Mouse (Mus musculus) ES-Bruce4 (cell line): ENCODE measurements at regions not wholly inside any gene's neighbourhood (a gene's known extent, or its start where the extent isn't known, plus 50 kb on each side); places are given as distances from the start of the nearest gene placed in this dataset.

Experiments
- H3K27ac ChIP-seq: 2 replicates; pipeline ENCODE4 v1.5.1; 2012; ENCODE audit warnings: low read length, inconsistent platforms; ENCODE audit not compliant: insufficient read depth
- H3K27me3 ChIP-seq: 2 replicates; pipeline ENCODE4 v1.6.1; 2012; ENCODE audit warnings: mild to moderate bottlenecking, low read length, inconsistent platforms; ENCODE audit not compliant: control insufficient read depth, poor library complexity, insufficient read depth, severe bottlenecking
- H3K36me3 ChIP-seq: 2 replicates; pipeline ENCODE4 v1.6.1; 2012; ENCODE audit warnings: inconsistent platforms, mild to moderate bottlenecking, low read length, moderate library complexity; ENCODE audit not compliant: control insufficient read depth, poor library complexity, insufficient read depth, severe bottlenecking
- H3K4me1 ChIP-seq: one replicate; pipeline ENCODE4 v1.8.1; 2011; ENCODE audit warnings: low read length; ENCODE audit not compliant: control insufficient read depth, insufficient read depth
- H3K4me3 ChIP-seq: 2 replicates; pipeline ENCODE4 v1.5.1; 2011; ENCODE audit warnings: low read depth, mild to moderate bottlenecking, low read length
- H3K9ac ChIP-seq: 2 replicates; pipeline ENCODE4 v1.6.1; 2012; ENCODE audit warnings: low read depth, mild to moderate bottlenecking, inconsistent platforms; ENCODE audit not compliant: poor library complexity, severe bottlenecking
- H3K9me3 ChIP-seq: replicated peaks from 2 replicates; pipeline ENCODE4 v1.6.1; 2012; ENCODE audit warnings: mild to moderate bottlenecking, low read length, inconsistent platforms; ENCODE audit not compliant: control insufficient read depth, poor library complexity, insufficient read depth, severe bottlenecking
- CTCF ChIP-seq: IDR thresholded peaks from one replicate; pipeline ENCODE4 v1.8.1; 2011; ENCODE audit warnings: low read depth, low read length
- EP300 ChIP-seq: IDR thresholded peaks from 2 replicates; pipeline ENCODE4 v1.6.1; 2011; ENCODE audit warnings: low read depth, low read length; ENCODE audit not compliant: insufficient read depth
- POLR2A ChIP-seq: IDR thresholded peaks from one replicate; pipeline ENCODE4 v1.8.1; 2011; ENCODE audit warnings: low read length; ENCODE audit not compliant: insufficient read depth

DNA sequence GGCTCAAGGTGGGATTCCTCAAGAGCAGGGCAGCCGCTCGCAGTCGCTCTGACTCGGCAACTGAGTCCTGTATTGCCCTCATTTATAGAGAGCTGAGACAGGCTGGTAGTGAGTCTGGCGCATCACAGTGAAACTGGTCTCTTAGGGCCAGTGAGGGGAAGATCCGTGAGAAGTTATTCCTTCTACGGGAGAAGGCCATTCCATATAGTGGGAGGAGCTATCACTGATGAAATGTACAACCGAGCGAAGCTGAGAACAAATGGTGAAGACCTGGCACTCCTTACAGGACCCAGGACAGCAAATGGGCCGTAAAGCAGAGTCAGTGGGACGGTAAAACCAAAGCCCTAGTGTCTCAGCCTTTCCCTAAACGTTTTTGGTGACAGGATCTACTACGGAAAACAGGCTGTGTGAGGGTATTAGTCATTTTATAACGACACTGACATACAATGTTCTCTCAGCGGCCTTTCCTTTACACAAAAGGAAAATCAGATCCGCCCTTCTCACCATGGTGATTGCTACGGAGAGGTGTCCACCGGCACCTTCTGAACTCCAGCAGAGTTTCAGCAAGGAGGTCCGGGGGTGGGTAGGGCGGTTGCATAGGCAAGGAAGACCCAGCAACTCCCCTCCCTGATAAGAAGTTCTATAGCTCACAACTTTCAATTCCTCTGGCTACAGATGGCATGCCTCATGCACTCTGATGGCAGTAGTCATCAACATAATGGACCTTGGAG lies 263.6 kb upstream of the Gm5148 start:
- Histone ChIP-seq H3K27ac (no peak overlapping the region), H3K9me3 (no peaks in the 10 kb centered on the region), H3K4me1 (no peaks in the 10 kb centered on the region), H3K4me3 (no peak overlapping the region), H3K27me3 (no peaks in the 10 kb centered on the region), H3K36me3 (no peaks in the 10 kb centered on the region), H3K9ac (no peak overlapping the region)
- no peak for TF ChIP-seq CTCF
- TF ChIP-seq POLR2A: no peak

- Histone ChIP-seq H3K27me3 (no peaks in the 10 kb centered on the region), H3K4me3 (no peak overlapping the region), H3K4me1 (no peaks in the 10 kb centered on the region), H3K36me3 (no peaks in the 10 kb centered on the region), H3K9ac (no peak overlapping the region), H3K27ac (no peak overlapping the region), H3K9me3 (no peaks in the 10 kb centered on the region)
- TF ChIP-seq EP300: no peak
- no peak for TF ChIP-seq POLR2A
- TF ChIP-seq CTCF: no peak
These were observed 262.9 kb upstream of the Gm5148 start for GRCm38 (mm10) chr3:37987007-37987774.

DNA sequence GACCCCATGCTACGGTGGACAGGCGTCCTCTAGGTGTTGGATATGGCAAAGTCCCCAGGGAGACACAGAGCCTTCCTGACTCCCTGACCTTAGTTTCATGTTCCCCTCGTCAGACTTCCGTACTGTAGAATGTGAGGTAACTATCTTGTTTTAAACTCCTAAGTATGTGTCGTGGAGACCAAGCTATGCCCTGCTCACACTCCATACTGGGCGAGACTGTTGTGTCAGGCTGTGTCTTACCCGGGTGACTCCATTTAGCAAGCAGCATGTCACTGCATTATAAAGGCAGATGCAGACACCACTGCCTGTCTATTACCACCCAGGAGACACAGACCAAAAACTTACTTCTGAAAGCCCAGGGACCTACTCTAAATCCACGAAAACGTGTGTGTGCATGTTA lies 260.4 kb upstream of the Gm5148 start:
- Histone ChIP-seq H3K36me3 (no peaks in the 10 kb centered on the region), H3K4me3 (no peak overlapping the region), H3K4me1 (no peaks in the 10 kb centered on the region)

DNA sequence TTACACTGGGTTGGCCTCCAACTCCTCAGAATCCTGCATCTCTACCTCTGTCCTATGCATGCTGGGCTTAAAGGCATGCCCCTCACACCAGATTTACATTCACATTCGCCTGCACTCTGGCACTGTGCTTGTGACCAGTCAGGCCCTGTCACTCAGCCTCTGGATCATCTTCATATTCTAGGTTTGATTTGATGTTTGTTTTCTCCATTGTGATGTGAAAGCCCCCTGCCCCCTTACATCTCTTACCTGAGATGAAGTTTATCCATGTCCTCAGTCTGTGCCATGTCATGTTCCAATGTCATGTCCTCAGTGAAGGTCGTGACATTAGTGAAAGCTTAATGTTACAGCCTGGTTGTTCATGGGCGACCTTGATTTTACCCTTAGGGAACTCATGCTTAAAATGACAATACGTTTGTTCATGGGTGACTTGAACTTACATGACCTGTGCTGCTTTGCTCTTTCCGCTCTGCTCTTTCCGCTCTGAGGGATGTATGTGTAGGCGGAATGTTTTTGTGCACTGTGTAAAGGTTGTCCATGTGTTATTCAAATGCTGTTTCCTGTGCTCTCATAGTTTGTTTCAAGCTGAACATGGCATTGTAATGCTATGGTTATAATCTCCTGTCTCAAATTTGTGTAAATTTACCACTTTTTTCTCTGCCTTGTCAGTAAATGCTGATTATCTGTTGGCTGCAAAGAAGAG lies 257.3 kb upstream of the Gm5148 start:
- Histone ChIP-seq H3K4me3 (no peak overlapping the region), H3K4me1 (no peaks in the 10 kb centered on the region), H3K36me3 (no peaks in the 10 kb centered on the region), H3K9me3 (no peaks in the 10 kb centered on the region), H3K9ac (no peak overlapping the region), H3K27me3 (no peaks in the 10 kb centered on the region), H3K27ac (no peak overlapping the region)
- TF ChIP-seq CTCF: no peak
- TF ChIP-seq EP300: no peak
- no peak for TF ChIP-seq POLR2A

More for the DNA sequence above, 260.4 kb upstream of the Gm5148 start:
- H3K9ac ChIP-seq: no peak overlapping the region
- TF ChIP-seq POLR2A (no peak), CTCF (no peak), EP300 (no peak)
- H3K27ac ChIP-seq: no peak overlapping the region
- no peaks in the 10 kb centered on the region for H3K27me3 ChIP-seq
- no peaks in the 10 kb centered on the region for H3K9me3 ChIP-seq

DNA sequence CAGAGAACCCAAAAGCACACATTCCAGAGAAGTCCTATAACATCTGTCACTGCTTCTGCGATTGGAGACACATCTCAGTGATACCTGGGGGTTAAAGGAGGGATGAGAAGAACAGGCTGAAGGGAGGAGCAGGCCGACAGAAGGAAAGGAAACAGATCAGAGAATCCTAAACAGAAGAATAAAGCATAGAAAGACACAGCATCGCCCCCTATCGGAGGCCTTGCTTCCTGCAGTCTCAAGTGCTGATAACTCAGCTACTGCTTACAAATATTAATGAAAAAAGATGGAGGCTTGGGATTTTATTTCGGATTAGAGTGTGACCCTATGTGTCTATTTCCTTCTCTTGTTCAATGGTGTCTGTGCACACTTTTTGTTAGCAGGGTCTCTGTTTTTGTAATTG lies 255.6 kb upstream of the Gm5148 start:
- Histone ChIP-seq H3K9ac (no peak overlapping the region), H3K27me3 (no peaks in the 10 kb centered on the region; the same call in 1 of the 2 replicates), H3K9me3 (no peaks in the 10 kb centered on the region), H3K4me1 (no peaks in the 10 kb centered on the region), H3K36me3 (no peaks in the 10 kb centered on the region), H3K27ac (no peak overlapping the region), H3K4me3 (no peak overlapping the region)
- no peak for TF ChIP-seq EP300
- TF ChIP-seq POLR2A: no peak
- TF ChIP-seq CTCF: no peak
